Mouse (Mus musculus) erythroblast, embryonic 14.5 days (primary cell): ENCODE data around the gene Ntf3. TPM values are rescaled to one million over a fixed set of nuclear protein-coding genes. Genes with fewer than 3 reads are reported as not detected.

Experiments
- H3K27me3 ChIP-seq: 2 replicates; pipeline ENCODE4 v1.6.1; 2012; ENCODE audit warnings: inconsistent platforms; ENCODE audit not compliant: control insufficient read depth
- H3K36me3 ChIP-seq: 2 replicates; pipeline ENCODE4 v1.6.1; 2012; ENCODE audit warnings: mild to moderate bottlenecking, inconsistent platforms; ENCODE audit not compliant: control insufficient read depth
- H3K4me1 ChIP-seq: 2 replicates; pipeline ENCODE4 v1.6.1; 2012; ENCODE audit warnings: inconsistent platforms; ENCODE audit not compliant: control insufficient read depth
- H3K4me3 ChIP-seq: replicated peaks from 2 replicates; pipeline ENCODE3; 2012; ENCODE audit warnings: moderate library complexity, mild to moderate bottlenecking, inconsistent platforms
- H3K9me3 ChIP-seq: 2 replicates; pipeline ENCODE4 v1.6.1; 2012; ENCODE audit warnings: low read length, inconsistent platforms, mixed read lengths; ENCODE audit not compliant: control insufficient read depth
- GATA1 ChIP-seq: IDR thresholded peaks from 2 replicates; pipeline ENCODE4 v1.6.1; 2012; ENCODE audit warnings: low read length, inconsistent platforms, mixed read lengths
- TAL1 ChIP-seq: IDR thresholded peaks from 3 replicates; pipeline ENCODE4 v1.6.1; 2012; ENCODE audit warnings: low read length, inconsistent platforms, mixed read lengths
- polyA plus RNA-seq: library from polyadenylated mRNA; stranded (reverse); fragments of >175 nt; gene quantifications from 2 replicates; pipeline ENCODE4 v1.2.3, GENCODE M21; 2012

Ntf3 gene
- polyA plus RNA-seq, 1 experiment = not detected

DNA sequence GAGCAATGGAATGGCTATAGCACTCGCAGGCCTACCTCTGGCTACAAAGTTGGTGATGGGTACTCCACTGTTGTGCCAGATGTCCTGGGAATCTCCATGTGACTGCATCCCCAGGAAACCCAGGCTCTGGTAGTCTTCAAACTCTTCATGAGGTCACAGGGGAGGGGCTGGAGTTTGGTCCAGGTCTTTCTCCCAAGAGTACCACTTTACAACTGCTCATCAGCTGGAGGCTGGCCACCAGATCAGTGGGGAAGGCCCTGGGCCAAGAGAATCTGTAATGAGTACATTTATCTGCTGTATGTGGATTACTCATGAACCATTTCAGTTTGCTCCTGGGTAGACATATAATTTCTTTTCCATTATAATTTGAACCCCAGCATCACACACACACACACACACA, 66.1 kb downstream of the Ntf3 start:
- H3K27me3 ChIP-seq = no peaks in the 10 kb centered on the region
- H3K9me3 ChIP-seq = peaks cover 6% of the 10 kb centered on the region
- TF ChIP-seq TAL1 = no peak
- no peak for TF ChIP-seq GATA1
- H3K4me1 ChIP-seq = no peaks in the 10 kb centered on the region
- H3K4me3 ChIP-seq = no peak overlapping the region
- no peaks in the 10 kb centered on the region for H3K36me3 ChIP-seq

DNA sequence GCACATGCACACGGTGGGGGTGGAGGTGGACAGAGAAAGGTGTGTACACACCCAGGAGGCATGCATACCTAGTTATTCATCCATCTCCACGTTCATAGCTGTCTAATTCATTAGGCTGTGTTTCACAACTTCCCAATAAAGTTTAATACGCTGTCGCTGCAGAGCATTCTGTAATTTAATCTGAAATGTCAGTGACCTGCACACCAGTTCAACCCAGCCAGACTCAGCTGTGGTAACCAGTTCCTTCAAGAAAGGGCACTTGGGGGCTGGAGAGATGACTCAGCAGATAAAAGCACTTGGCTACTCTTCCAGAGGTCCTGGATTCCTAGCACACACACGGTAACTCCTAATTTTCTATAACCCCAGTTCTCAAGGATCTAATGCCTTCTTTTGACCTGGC, 69.2 kb downstream of the Ntf3 start:
- Histone ChIP-seq H3K36me3 (no peaks in the 10 kb centered on the region), H3K4me1 (no peaks in the 10 kb centered on the region), H3K4me3 (no peak overlapping the region), H3K9me3 (peaks cover under 1% of the 10 kb centered on the region; the same call in 1 of the 2 replicates), H3K27me3 (no peaks in the 10 kb centered on the region)
- TF ChIP-seq TAL1 (no peak), GATA1 (no peak)

DNA sequence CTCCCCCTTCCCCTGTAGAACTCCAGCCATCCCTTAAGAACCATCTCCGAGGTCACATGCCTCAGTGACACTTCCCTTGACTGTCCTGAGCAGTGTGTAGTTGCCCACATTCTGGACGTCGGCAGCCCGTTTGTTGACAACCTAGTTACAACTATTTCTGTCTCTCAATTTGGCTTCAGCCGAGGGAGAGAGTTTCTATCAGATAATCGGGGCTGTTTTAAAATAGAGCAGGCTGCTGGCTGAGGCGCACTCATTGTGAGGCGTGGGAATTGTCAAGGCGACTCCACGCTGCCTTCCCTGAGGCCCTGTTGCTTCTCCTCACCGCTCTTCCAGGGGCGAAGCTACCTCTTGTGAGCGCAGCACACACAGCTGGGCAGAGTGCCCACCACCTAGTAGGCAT, 70.6 kb downstream of the Ntf3 start:
- Histone ChIP-seq H3K27me3 (no peaks in the 10 kb centered on the region), H3K9me3 (no peaks in the 10 kb centered on the region; the same call in 1 of the 2 replicates)
- TF ChIP-seq TAL1 (no peak), GATA1 (no peak)

DNA sequence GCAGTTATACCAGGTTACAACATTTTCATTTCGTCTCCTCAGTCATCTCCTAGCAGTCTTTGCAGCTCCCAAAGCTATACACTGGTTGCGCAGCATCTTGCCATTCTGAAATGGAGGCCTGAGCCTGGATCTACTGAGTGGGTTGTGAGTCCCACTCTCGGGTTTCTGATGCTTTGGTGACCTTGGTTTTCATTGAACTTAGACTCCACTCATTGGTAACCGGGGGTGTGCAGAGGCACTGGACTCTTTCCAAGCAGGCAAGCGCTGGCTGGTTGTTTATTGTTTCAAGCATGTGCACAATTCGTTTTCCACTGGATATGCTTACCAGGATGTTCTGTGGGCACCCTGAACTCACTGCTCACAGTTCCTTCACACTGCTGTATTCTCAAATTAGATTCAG, 71.7 kb downstream of the Ntf3 start:
- no peak for TF ChIP-seq TAL1
- no peak for TF ChIP-seq GATA1
- Histone ChIP-seq H3K27me3 (no peaks in the 10 kb centered on the region), H3K36me3 (no peaks in the 10 kb centered on the region), H3K4me3 (no peak overlapping the region), H3K9me3 (no peaks in the 10 kb centered on the region; the same call in 1 of the 2 replicates), H3K4me1 (no peaks in the 10 kb centered on the region)

More for the DNA sequence above, 70.6 kb downstream of the Ntf3 start:
- Histone ChIP-seq H3K4me3 (no peak overlapping the region), H3K4me1 (no peaks in the 10 kb centered on the region), H3K36me3 (no peaks in the 10 kb centered on the region)

DNA sequence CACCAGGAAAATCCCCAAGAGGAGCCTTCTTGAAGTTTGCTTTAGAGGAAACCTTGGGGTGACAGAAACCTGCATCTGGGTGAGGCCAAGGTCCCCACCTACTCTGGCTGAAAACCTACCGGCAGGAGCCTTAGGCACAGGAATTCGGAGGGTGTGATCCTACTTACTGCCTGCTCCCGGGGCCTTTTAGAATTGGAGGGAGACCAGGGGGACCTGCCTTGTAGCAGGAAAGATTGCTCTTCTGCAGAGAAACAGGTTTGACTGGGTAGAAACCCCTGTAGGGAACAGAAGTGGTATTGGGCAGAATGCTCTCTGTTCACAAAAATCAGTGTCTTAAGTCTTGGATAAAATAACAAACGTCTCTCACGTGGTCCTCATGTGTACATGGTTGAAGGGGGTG, 74.7 kb downstream of the Ntf3 start:
- TF ChIP-seq GATA1 (no peak), TAL1 (no peak)
- H3K4me1 ChIP-seq = no peaks in the 10 kb centered on the region
- H3K36me3 ChIP-seq = no peaks in the 10 kb centered on the region
- H3K9me3 ChIP-seq = no peaks in the 10 kb centered on the region
- no peaks in the 10 kb centered on the region for H3K27me3 ChIP-seq
- H3K4me3 ChIP-seq = no peak overlapping the region

DNA sequence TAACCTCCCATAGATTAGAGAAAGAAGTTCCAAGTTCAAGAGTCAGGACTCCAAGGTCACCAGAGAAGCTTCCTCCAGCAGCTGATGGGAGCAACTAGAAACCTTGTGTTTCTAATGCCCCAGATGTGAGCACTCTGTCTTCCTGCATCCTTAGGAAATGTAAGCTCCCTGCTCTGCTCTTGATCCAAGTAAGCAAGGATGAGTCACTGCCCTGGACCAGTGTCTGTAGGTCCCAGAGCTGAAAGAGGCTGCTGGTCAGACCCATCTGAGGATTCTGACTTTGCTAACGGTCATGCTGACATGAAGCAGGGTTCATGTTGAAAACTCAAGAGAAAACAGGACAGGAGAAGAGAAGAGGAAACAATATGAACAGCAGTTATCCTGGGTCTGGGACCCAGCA, 76.6 kb downstream of the Ntf3 start:
- H3K9me3 ChIP-seq = no peaks in the 10 kb centered on the region
- H3K27me3 ChIP-seq = no peaks in the 10 kb centered on the region
- no peak overlapping the region for H3K4me3 ChIP-seq
- H3K36me3 ChIP-seq = no peaks in the 10 kb centered on the region
- H3K4me1 ChIP-seq = no peaks in the 10 kb centered on the region
- TF ChIP-seq TAL1 = no peak
- no peak for TF ChIP-seq GATA1

DNA sequence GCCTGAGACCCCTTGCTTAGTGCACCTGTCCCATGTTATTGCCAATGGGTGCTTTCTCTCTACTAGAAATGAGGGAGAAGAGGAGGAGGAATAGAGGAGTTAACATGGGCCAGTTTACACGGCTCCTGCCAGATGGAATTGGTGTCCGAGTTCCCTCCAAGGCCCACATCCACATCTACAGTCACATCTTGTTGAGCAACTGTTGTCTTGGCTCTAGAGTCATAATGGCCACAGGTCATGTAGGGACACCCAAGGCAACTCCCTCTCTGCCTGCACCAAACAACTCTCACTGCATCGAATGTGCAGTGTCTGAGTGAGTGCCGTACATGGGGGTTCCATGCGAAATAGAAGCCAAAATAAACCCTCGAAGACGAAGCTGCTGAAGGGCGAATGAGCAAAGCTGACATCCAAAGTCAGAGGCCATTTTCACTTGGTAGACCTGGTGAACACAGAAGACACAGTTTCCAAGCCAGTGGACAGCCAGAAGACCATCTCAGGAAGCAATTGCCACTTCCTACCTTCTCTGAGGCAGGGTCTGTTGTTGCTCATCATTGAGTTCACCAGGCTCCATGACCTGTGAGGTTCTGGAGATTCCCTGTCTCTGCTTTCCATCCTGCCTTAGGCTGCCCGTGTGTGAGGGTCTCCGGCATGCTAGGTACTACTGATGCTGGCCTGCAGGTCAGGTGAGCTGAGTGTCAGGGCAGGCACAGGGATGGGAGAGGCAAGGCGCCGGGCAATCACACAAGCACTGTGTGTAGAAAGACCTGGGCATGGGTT, 78.0 kb downstream of the Ntf3 start:
- no peaks in the 10 kb centered on the region for H3K36me3 ChIP-seq
- TF ChIP-seq GATA1 (no peak), TAL1 (no peak)
- no peaks in the 10 kb centered on the region for H3K27me3 ChIP-seq
- no peaks in the 10 kb centered on the region for H3K4me1 ChIP-seq
- no peak overlapping the region for H3K4me3 ChIP-seq
- H3K9me3 ChIP-seq = no peaks in the 10 kb centered on the region

DNA sequence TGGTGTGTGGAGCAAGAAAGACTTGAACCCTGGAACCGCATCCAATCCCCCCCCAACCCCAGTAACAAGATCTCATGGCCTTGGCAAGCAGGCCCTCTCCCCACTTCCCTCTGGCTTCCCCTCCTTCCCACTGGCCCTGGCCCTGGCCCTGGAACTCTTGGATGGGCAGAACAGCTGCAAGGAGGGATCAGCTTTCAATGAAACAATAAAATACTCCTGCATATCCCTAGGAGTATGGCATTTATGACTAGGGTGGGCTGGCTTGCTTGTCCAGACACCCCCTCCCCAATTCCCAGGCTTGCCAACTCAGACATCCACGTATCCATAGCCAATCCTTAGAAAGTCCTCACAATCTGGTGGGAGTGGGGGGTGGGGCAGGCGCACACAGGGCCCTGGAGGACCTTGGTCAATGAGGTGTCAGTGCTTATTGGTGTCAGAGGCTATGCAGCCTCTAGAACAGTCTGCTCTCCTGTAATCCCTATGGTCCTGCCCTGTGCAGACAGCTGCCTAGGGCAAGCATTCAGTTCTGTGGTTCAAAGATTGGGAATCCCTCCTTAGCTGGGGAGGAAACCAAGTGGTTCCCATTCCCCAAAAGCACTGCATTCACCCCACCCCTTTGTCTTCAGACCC, 80.3 kb downstream of the Ntf3 start:
- H3K4me1 ChIP-seq = no peaks in the 10 kb centered on the region
- TF ChIP-seq TAL1 (no peak), GATA1 (no peak)

DNA sequence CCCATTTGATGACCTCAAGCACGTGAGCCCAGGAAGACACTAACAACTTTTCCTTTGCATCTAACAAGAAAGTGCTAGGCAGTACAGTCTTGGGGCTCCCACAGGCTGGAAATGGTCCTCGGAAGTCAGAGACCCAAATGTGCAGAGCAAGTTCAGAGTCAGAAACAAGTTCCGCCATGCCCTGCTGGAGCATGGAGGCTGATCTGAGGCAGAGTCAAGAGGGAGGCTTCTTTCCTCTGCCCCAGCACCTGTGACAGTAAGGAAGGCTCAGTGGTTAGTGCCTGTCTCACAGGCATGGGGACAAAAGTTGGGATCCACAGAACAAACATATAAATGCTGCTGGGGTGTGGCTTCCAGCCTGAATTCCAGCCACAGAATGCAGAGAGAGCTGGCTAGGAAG, 86.2 kb downstream of the Ntf3 start:
- no peaks in the 10 kb centered on the region for H3K27me3 ChIP-seq
- no peaks in the 10 kb centered on the region for H3K36me3 ChIP-seq
- H3K4me1 ChIP-seq = no peaks in the 10 kb centered on the region
- no peaks in the 10 kb centered on the region; the same call in 1 of the 2 replicates for H3K9me3 ChIP-seq
- no peak overlapping the region for H3K4me3 ChIP-seq
- no peak for TF ChIP-seq GATA1
- TF ChIP-seq TAL1 = no peak

More for the DNA sequence above, 80.3 kb downstream of the Ntf3 start:
- Histone ChIP-seq H3K4me3 (no peak overlapping the region), H3K9me3 (no peaks in the 10 kb centered on the region), H3K36me3 (no peaks in the 10 kb centered on the region), H3K27me3 (no peaks in the 10 kb centered on the region)

DNA sequence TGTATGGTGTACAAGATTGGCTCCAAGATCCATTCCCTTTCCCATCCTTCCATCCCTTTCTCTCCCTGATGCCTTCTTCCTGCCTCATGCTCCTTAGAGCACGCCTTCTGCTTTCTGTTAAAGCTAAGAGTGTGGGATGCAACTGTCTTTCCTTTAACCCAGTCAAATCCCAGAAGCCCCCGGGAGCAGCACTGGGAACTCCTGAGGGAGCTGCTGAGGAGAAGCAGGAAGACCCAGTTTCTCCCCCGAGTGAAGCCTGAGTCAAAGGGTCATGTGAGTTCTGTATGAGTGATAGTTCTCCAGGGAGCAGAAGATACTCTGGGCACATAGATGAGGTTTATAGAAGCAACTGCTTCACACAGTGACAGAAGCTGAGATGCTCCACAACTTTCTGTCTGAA, 109.0 kb downstream of the Ntf3 start:
- TF ChIP-seq GATA1 = no peak
- no peak for TF ChIP-seq TAL1
- no peaks in the 10 kb centered on the region for H3K36me3 ChIP-seq
- no peak overlapping the region for H3K4me3 ChIP-seq

More for the DNA sequence above, 109.0 kb downstream of the Ntf3 start:
- Histone ChIP-seq H3K27me3 (no peaks in the 10 kb centered on the region), H3K9me3 (peaks cover 3% of the 10 kb centered on the region; the same call in 1 of the 2 replicates), H3K4me1 (no peaks in the 10 kb centered on the region)
